Mouse (Mus musculus) frontal cortex, postnatal 10 days (tissue): ENCODE results near the gene Slc35e3.
"Not testable (repeated sequence)": the region's sequence is repeated elsewhere in the genome, so short reads cannot be mapped to it uniquely, and the experiment has no call there.

Experiments used
- DNase-seq, 2 experiments: peaks; one replicate each; pipeline ENCODE4 v3.0.0; 2022; ENCODE audit warnings: low spot score in 2 of 2, mixed read lengths in 1 of 2

Slc35e3 gene

GRCm38 (mm10) chr10:117733626-117734025 is 12.5 kb downstream of the Slc35e3 start:
- not testable (repeated sequence) for DNase-seq

DNA sequence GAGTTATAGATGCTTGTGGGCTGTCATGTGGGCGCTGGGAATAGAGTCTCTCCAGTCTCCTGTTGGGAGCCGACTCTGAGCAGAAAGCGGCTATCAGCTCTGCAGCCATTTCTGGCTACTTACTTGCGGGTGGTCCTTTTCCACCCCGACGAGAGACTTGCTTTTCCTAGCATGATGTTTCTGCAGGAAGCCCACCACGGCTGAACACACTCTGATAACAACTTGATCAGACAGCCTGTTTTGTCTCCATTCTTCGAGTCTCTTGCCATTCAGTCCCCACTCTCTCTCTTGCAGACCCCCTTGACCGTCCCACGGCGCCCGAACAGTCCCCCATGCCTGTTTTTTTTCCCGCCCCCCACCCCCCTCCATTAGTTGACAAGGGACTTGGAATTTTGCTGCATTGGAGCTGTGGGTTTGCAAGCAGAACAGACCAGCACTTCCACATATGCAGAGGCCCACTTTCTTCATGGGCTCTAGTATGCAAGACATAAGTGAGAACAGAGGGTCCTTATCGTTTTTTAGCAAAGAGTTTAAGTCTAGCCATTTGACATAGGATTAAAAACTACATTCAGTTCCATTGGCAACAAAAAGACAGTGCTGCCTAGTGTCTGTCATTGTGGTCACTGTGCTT is 13.1 kb downstream of the Slc35e3 start:
- no peak for DNase-seq

DNA sequence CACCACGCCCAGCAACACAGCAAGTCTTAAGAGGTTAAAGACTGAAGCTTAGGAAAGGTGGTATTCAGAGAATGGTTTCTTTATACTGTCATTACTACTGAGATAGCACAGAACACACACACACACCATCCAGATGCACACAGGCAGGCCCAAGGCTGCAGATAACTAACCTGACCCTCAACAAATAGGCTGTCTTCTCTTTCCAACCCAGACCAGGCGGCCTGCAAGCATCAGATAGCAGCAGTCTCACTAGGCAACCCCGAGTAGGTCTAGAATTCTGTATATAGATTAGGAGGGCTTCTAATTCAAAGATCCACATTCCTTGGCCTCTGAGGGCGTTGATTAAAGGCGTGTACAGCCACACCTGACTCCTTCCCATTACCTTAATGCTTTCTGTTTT is 14.0 kb downstream of the Slc35e3 start:
- no peak for DNase-seq

- peak in 1 of 2 experiments; percentile 44 for DNase-seq
These were observed 14.7 kb downstream of the Slc35e3 start for GRCm38 (mm10) chr10:117731244-117732101.

DNA sequence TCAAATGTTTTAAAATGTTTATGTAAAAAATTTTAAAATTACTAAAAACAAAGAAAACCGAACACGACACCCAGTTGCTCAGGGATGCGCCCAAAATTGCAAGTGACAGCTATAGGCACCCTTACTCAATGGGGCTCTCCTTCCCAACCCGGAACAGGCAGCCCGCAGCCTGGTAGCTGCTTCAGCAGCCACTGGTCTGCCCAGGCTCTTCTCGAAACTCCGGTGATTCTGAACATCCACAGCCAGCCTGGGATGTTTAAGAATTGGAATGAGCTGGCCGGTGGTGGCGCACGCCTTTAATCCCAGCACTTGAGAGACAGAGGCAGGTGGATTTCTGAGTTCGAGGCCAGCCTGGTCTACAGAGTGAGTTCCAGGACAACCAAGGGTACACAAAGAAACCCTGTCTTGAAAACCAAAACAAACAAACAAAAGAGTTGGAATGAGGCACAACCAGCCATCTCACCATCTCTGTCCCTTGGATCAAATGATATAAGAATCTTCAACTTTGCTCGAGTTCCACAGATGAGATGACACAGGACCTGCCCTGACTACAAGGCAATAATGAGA is 15.4 kb downstream of the Slc35e3 start:
- DNase-seq = no peak

DNA sequence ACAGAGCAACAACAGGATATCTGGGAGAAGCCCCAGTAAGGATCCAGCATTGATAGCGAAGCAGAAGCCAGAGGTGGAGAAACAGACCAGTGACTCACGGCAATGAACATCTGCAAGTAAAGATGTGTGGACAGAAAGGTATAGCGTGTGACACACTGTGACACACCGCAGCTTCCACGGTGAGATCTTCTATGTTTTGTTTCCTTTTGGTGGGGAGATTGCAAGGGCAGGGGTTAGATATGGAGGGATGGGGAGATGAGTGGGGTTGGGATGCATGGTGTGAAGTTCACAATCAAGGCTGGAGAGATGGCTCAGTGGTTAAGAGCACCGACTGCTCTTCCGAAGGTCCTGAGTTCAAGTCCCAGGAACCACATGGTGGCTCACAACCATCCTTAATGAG is 16.0 kb downstream of the Slc35e3 start:
- no peak for DNase-seq

GRCm38 (mm10) chr10:117729139-117729814 is 16.9 kb downstream of the Slc35e3 start:
- DNase-seq = no peak

GRCm38 (mm10) chr10:117728574-117728973 is 17.6 kb downstream of the Slc35e3 start:
- no peak for DNase-seq

DNA sequence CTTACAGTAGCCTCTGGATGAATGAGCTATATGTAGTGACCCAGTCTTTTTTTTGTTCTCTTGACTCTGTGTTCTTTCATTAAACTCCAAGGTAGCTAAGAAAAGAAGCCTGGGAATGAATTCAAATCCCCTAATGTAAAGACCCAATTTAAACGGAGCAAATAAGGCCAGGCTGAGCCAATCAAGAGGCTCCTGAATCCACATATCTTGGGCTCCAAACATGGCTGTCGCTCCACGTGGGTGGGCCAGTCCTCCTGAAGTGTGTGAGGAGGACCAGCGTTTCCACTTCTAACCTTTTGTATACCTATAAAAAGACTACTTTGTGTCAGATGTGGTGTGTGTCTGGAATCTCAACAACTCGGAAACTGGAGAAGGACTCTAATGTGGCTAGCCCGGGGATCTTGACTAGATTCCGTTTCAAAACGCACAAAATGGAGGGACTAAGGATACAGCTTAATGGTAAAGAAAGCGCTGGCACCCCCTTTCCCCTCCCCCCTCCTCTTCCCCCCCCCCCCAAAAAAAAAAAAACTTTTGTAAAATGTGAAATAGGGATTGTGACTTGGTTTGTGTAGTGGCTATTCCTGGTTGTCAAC is 18.6 kb downstream of the Slc35e3 start:
- no peak for DNase-seq

GRCm38 (mm10) chr10:117726888-117727385 is 19.2 kb downstream of the Slc35e3 start:
- no peak for DNase-seq

DNA sequence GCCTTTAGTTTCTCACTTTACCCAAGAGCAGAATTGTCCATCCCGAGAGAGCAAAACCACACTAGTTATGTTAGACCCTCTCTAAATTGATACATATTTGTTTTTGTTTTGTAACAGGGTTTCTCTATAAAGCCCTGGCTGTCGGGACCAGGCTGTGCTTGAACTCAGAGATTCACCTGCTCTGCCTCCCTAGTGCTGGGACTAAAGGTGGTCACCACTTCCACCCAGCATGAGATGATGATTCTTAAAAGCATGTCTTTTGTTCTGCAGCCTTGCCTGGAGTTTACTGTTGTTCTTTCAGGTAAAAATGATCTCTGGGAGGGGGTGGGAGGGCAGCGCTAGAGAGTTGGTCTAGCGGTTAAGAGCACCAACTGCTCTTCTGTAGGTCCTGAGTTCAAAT is 19.8 kb downstream of the Slc35e3 start:
- no peak for DNase-seq

DNA sequence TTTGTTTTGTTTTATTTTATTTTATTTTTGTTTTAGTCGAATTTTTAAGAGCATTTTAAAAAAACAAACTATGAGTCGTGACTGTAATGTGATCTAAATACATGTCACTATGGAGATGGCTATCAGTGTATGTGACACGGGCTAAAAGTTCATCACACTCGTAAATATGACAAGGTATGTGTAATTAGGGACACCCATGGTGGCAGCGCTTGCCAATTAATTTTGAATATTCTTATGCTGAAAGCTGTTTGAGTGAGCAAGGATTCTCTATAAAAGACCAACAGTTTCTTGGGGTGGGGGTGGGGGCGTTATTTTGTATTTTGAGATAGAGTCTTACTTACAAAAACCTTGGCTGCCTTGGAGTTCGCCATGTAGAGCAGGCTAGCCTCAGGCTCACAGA is 20.5 kb downstream of the Slc35e3 start:
- no peak for DNase-seq

- no peak for DNase-seq
These were observed 21.3 kb downstream of the Slc35e3 start for GRCm38 (mm10) chr10:117724804-117725361.

DNA sequence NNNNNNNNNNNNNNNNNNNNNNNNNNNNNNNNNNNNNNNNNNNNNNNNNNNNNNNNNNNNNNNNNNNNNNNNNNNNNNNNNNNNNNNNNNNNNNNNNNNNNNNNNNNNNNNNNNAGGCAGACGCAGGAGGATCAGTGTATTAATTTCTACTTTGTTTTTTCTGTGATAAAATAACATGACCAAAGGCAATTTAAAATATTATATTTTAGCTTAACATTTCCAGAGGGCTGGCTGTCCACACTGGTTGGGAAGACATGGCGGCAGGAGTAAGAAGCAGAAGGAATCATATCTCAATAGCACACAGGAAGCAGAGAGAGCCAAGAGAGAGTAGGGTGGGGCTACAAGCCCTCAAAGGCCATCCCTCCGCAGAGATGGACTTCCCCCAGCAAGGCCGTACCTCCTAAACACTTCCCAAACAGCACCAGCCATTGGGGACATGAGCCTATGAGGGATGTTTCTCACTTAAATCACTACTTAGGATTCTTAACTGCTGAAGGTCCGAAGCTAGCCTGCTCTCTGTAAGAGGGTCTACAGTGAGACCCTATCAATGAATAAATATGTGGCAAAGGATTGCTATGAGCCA is 21.9 kb downstream of the Slc35e3 start:
- no peak for DNase-seq

DNA sequence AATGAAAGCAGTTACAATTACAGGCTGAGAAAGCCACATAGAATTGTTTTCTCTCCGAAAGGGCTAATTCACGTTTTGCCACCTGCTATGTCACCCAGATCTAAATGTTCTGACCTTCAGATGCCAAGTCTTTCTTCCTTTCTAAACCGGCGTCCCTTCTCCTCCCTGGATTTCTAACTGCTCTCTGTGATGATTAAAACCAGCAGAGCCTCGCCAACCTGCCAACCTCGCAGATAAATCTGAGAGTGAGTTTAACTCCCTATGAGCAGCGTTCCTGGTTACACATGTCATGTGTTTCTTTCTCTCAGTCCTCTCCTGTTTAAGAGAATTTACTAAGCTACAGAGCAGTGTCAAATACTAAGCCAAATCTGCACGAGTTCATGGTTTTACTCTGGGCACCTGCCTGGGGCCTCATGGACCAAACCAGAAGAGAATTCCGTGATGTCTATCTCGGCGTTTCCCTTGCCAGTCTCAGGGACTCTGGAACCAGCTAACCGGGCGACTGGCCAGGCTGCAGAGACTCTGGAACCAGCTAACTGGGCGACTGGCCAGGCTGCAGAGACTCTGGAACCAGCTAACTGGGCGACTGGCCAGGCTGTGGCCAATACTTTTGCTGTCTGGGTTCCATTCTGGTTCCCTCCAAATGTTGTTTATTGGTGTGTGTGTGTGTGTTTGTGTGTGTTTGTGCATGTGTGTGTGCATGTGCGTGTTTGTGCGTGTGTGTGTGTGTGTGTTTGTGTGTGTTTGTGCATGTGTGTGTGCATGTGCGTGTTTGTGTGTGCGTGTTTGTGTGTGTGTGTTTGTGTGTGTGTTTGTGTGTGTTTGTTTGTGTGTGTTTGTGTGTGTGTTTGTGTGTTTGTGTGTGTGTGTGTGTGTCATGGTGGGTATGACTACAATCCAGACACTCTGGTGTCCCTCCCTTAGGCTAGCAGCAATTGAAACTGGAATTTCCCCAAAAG is 27.7 kb downstream of the Slc35e3 start:
- DNase-seq = no peak

- DNase-seq = no peak
These were observed 28.6 kb downstream of the Slc35e3 start for GRCm38 (mm10) chr10:117717583-117717982.

DNA sequence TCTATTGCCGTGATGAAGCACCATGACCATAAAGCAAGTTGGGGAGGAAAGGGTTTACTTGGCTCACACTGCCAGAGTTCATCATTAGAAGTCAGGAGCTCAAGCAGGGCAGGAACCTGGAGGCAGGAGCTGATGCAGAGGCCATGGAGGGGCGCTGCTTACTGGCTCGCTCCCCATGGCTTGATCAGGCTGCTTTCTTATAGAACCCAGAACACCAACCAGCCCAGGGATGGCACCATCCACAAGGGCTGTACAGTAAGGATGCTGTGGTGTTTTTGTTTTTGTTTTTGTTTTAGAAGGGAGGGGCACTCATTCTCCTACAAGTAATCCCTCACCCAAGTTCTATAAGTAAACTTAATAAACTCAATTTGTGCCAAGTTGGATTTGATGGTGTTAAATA is 29.5 kb downstream of the Slc35e3 start:
- no peak for DNase-seq

DNA sequence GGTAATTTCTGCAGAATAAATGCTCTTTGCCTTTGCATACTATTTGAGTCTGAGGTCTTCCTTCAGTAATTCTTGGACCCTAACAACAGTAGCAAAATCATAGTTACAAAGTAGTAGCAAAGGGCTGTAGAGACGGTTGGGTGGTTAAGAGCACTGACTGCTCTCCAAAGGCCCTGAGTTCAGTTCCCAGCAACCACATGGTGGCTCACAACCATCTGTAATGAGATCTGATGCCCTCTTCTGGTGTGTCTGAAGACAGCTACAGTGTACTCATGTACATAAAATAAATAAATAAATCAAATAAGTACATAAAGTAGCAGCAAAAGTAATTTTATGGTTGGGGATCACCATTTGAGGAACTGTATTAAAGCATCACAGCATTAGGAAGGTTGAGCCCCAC is 30.5 kb downstream of the Slc35e3 start:
- not testable (repeated sequence) for DNase-seq

GRCm38 (mm10) chr10:117714928-117715500 is 31.2 kb downstream of the Slc35e3 start:
- no peak for DNase-seq
